Mouse (Mus musculus): Measurements from ENCODE around the gene Slu7.

Slu7 gene

GRCm38 (mm10) chr11:43433254-43434023 lies at the start of gene Slu7:
Gene Slu7, plus strand, starts transcription at chr11:43433744.
- peak; percentile 83 for DNase-seq (ENCODE audit: extremely low spot score, low spot score)

GRCm38 (mm10) chr11:43385055-43385649 lies 48.4 kb upstream of the Slu7 start:
- peak; percentile 63 for DNase-seq (ENCODE audit: extremely low spot score, low spot score)

GRCm38 (mm10) chr11:43385716-43386115 lies 47.8 kb upstream of the Slu7 start:
- DNase-seq (ENCODE audit: extremely low spot score, low spot score) = peak; percentile 29

GRCm38 (mm10) chr11:43387004-43387880 lies 46.3 kb upstream of the Slu7 start:
- DNase-seq (ENCODE audit: extremely low spot score, low spot score) = no peak

GRCm38 (mm10) chr11:43388122-43389097 lies 45.1 kb upstream of the Slu7 start:
- DNase-seq (ENCODE audit: extremely low spot score, low spot score) = no peak

GRCm38 (mm10) chr11:43389118-43389517 lies 44.4 kb upstream of the Slu7 start:
- no peak for DNase-seq (ENCODE audit: extremely low spot score, low spot score)

GRCm38 (mm10) chr11:43392757-43393156 lies 40.8 kb upstream of the Slu7 start:
- no peak for DNase-seq (ENCODE audit: extremely low spot score, low spot score)

GRCm38 (mm10) chr11:43393325-43393724 lies 40.2 kb upstream of the Slu7 start:
- no peak for DNase-seq (ENCODE audit: extremely low spot score, low spot score)

- DNase-seq (ENCODE audit: extremely low spot score, low spot score) = no peak
Observed at GRCm38 (mm10) chr11:43395073-43395948, 38.2 kb upstream of the Slu7 start.

- DNase-seq (ENCODE audit: extremely low spot score, low spot score) = no peak
Observed at GRCm38 (mm10) chr11:43396246-43396645, 37.3 kb upstream of the Slu7 start.

GRCm38 (mm10) chr11:43396672-43397071 lies 36.9 kb upstream of the Slu7 start:
- no peak for DNase-seq (ENCODE audit: extremely low spot score, low spot score)

- DNase-seq (ENCODE audit: extremely low spot score, low spot score) = no peak
Observed at GRCm38 (mm10) chr11:43399297-43399696, 34.2 kb upstream of the Slu7 start.

GRCm38 (mm10) chr11:43400131-43400530 lies 33.4 kb upstream of the Slu7 start:
- DNase-seq (ENCODE audit: extremely low spot score, low spot score) = no peak

GRCm38 (mm10) chr11:43404150-43404807 lies 29.3 kb upstream of the Slu7 start:
- DNase-seq (ENCODE audit: extremely low spot score, low spot score) = no peak

- DNase-seq (ENCODE audit: extremely low spot score, low spot score) = no peak
Observed at GRCm38 (mm10) chr11:43408888-43409287, 24.7 kb upstream of the Slu7 start.

GRCm38 (mm10) chr11:43410291-43410690 lies 23.3 kb upstream of the Slu7 start:
- DNase-seq (ENCODE audit: extremely low spot score, low spot score) = no peak

- DNase-seq (ENCODE audit: extremely low spot score, low spot score) = peak; percentile 63
Observed at GRCm38 (mm10) chr11:43411413-43411812, 22.1 kb upstream of the Slu7 start.

- DNase-seq (ENCODE audit: extremely low spot score, low spot score) = peak; percentile 78
Observed at GRCm38 (mm10) chr11:43412771-43413451, 20.6 kb upstream of the Slu7 start.

- no peak for DNase-seq (ENCODE audit: extremely low spot score, low spot score)
Observed at GRCm38 (mm10) chr11:43417201-43417600, 16.3 kb upstream of the Slu7 start.

Measured in neural tube, embryonic 10.5 days (tissue).